Mouse (Mus musculus) limb, embryonic 14.5 days (tissue): ENCODE results near the gene F9. TPM values are rescaled to one million over a fixed set of nuclear protein-coding genes. Genes with fewer than 3 reads are reported as not detected.
"Not testable (repeated sequence)": the region's sequence is repeated elsewhere in the genome, so short reads cannot be mapped to it uniquely, and the experiment has no call there.

ENCODE experiments used
- ATAC-seq: fragments of 200-750 bp; cut with Nextera tagmentation; 2 replicates; pipeline ENCODE4 v1.8.0; 2017; ENCODE audit warnings: low read depth, moderate number of reproducible peaks, moderate TSS enrichment; ENCODE audit not compliant: low FRiP score
- DNase-seq: peaks from one replicate; pipeline ENCODE4 v3.0.0-alpha.2; 2015; ENCODE audit warnings: low spot score
- H3K27ac ChIP-seq: fragments of 300-500 bp; sonication (generic); replicated peaks from 2 replicates; pipeline ENCODE4 v1.5.1; 2014; ENCODE audit warnings: low read depth, mild to moderate bottlenecking, low read length, moderate library complexity, mixed read lengths
- H3K27me3 ChIP-seq: fragments of 300-500 bp; sonication (generic); 2 replicates; pipeline ENCODE4 v1.6.1; 2014; ENCODE audit warnings: low read length, mixed read lengths; ENCODE audit not compliant: control insufficient read depth, insufficient read depth
- H3K36me3 ChIP-seq: fragments of 300-500 bp; sonication (generic); 2 replicates; pipeline ENCODE4 v1.6.1; 2014; ENCODE audit warnings: mild to moderate bottlenecking, low read length, moderate library complexity, mixed read lengths; ENCODE audit not compliant: control insufficient read depth, insufficient read depth
- H3K4me1 ChIP-seq: fragments of 300-500 bp; sonication (generic); 2 replicates; pipeline ENCODE4 v1.6.1; 2014; ENCODE audit warnings: antibody characterized with exemption, low read length, mixed read lengths; ENCODE audit not compliant: control insufficient read depth, insufficient read depth
- H3K4me2 ChIP-seq: fragments of 300-500 bp; sonication (generic); replicated peaks from 2 replicates; pipeline ENCODE4 v1.6.1; 2014; ENCODE audit warnings: low read depth, mild to moderate bottlenecking, low read length, moderate library complexity; ENCODE audit not compliant: severe bottlenecking
- H3K4me3 ChIP-seq: fragments of 300-500 bp; sonication (generic); replicated peaks from 2 replicates; pipeline ENCODE4 v1.5.1; 2014; ENCODE audit warnings: low read length
- H3K9ac ChIP-seq: fragments of 300-500 bp; sonication (generic); 2 replicates; pipeline ENCODE4 v1.6.1; 2014; ENCODE audit warnings: mild to moderate bottlenecking, low read depth, low read length, moderate library complexity; ENCODE audit not compliant: severe bottlenecking
- H3K9me3 ChIP-seq: fragments of 300-500 bp; sonication (generic); 2 replicates; pipeline ENCODE4 v1.6.1; 2016; ENCODE audit warnings: low read length; ENCODE audit not compliant: control insufficient read depth
- POLR2A ChIP-seq: fragments of 200-500 bp; IDR thresholded peaks from 2 replicates; pipeline ENCODE4 v1.8.0; 2012; ENCODE audit warnings: inconsistent platforms, mild to moderate bottlenecking, moderate library complexity, borderline replicate concordance; ENCODE audit not compliant: insufficient read depth, insufficient read length; ENCODE audit errors: extremely low read depth
- WGBS: fragments of 180-500 bp; shearing (Covaris S2); extraction: QIAGEN DNeasy Blood & Tissue Kit; methylation state at CpG from one replicate; pipeline ENCODE4 v1.1.7; 2014; 5-methylcytosine and 5-hydroxymethylcytosine counted together
- polyA plus RNA-seq, 2 experiments: library from polyadenylated mRNA; depleted of rRNA in 1 of 2; stranded (reverse) in 1 of 2; unstranded in 1 of 2; fragments of >200 nt; fragmentation: Nextera tagmentation in 1 of 2; extraction: Ambion mirVana in 1 of 2; gene quantifications; 2 replicates each; pipeline versions ENCODE4 v1.2.1 to v1.2.3; 2012 to 2014

F9 gene
- polyA plus RNA-seq (2012; rRNA removed) (not detected in 2 replicates), polyA plus RNA-seq (2014; fragmentation: Nextera tagmentation; extraction: Ambion mirVana) (not detected in 2 replicates)

DNA sequence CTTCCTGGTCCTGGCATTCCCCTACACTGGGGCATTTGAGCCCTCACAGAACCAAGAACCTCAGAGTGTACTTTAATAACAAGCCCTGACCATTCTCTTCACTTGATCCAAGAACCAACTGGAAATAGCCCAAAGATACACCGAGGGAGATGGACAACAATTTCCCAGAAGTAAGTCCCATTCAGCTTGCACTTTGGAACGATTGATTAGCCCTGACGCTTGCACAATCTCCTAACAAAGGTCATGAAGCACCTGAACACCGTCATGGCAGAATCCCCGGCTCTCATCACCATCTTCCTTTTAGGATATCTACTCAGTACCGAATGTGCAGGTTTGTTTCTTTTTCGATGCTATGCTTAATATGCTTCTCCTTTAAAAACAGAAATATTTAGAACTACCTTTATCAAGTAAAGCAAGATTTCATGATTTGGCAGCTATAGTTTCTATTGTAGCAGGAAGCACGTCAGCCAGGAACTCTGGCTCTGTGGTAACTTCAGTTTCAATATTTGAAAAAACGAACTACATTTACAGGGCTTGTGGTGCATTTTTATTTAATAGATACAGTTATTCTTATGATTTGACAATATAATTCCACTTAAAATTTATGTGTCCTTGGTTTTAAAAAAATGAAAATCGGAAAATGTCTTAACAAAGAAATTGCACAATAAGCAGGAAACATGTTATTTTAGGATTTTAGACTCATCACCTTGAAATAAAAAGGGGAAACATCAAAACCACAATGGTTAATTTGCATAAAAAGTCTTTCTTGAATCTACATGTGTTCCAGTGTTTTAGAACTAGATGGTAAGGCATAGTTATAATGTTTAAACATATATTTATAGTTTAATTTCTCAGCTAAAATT is at the start of gene F9:
TSS of gene F9 (plus strand) at position 244 of the 863 bp plus-strand sequence.
- no peak within 1 kb of the TSS for H3K9ac ChIP-seq
- 84% methylated on average over 10 of the region's 10 CpGs for WGBS
- ATAC-seq (no peak), DNase-seq (no peak)
- no peak within 1 kb of the TSS for H3K27ac ChIP-seq
- H3K4me2 ChIP-seq: no peak within 1 kb of the TSS
- H3K9me3 ChIP-seq: no peaks in the 10 kb centered on the region
- no peaks in the 10 kb centered on the region for H3K27me3 ChIP-seq
- no peaks in the 10 kb centered on the region for H3K4me1 ChIP-seq
- H3K36me3 ChIP-seq: no peaks in the 10 kb centered on the region
- H3K4me3 ChIP-seq: no peak within 1 kb of the TSS
- TF ChIP-seq POLR2A: no peak

DNA sequence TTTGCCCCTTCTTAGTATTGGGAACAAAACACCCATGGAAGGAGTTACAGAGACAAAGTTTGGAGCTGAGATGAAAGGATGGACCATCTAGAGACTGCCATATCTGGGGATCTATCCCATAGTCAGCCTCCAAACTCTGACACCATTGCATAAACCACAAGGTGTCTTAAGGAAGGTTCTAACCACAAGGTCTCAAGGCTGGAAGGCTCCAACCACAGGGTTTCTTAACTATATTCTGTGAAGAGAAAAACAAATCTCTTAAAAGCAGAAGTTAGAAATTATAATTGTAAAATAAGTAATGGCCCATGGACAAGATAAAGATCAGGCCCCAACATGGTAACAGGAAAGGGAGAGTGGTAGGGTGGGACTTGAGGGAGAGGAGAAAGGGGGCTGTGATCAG is 29.5 kb upstream of the F9 start:
- not testable (repeated sequence) for H3K4me1 ChIP-seq, H3K27me3 ChIP-seq, ATAC-seq, H3K36me3 ChIP-seq, H3K9ac ChIP-seq, DNase-seq, H3K27ac ChIP-seq, H3K9me3 ChIP-seq, H3K4me2 ChIP-seq, H3K4me3 ChIP-seq

DNA sequence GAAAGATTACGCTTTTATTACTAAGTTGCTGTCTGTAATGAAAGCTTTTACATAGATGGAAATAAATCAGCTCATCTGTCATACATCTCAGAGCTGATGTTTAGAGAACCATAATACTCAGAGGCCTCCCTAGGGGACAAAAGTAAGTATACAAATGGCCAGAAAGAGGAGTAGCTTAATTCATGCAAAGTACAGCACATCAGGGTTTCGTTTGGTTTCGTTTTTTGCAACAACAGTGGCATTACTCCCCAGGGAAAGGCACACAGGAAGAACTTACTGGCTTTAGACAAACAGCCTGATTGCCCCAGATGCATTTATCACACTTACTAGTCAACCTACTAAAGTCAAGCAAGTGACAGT is 800 bp downstream of the F9 start:
- no peak overlapping the region for H3K4me3 ChIP-seq
- TF ChIP-seq POLR2A: no peak
- H3K4me1 ChIP-seq: no peaks in the 10 kb centered on the region
- ATAC-seq (no peak), DNase-seq (no peak)
- H3K9ac ChIP-seq: no peak overlapping the region
- no peaks in the 10 kb centered on the region for H3K36me3 ChIP-seq
- no peaks in the 10 kb centered on the region for H3K9me3 ChIP-seq
- WGBS: 71% methylated on average over 3 of the region's 3 CpGs
- H3K27me3 ChIP-seq: no peaks in the 10 kb centered on the region
- H3K27ac ChIP-seq: no peak overlapping the region
- H3K4me2 ChIP-seq: no peak overlapping the region

DNA sequence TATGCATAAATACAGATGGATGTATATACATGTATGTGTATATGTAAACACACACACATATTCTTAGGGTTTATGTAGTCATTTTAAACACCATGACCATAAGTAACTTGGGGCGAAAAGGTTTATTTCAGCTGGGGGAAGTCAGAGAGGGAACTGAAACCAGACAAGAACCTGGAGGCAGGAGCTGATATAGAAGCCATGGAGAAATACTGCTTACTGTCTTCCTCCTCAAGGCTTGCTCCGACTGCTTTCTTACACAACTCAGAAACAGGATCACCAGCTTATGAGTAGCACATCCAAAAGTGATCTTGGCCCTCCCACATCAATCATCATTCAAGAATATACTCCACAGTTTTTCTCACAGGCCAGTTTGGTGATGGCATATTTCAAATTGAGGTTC is 2.2 kb downstream of the F9 start:
- no peak for ATAC-seq
- H3K9ac ChIP-seq: no peak overlapping the region
- H3K4me2 ChIP-seq: no peak overlapping the region
- H3K4me3 ChIP-seq: no peak overlapping the region
- H3K36me3 ChIP-seq: no peaks in the 10 kb centered on the region
- WGBS: 82% methylated on average over 2 of the region's 2 CpGs
- no peak overlapping the region for H3K27ac ChIP-seq
- H3K9me3 ChIP-seq: no peaks in the 10 kb centered on the region
- no peak for TF ChIP-seq POLR2A
- H3K27me3 ChIP-seq: no peaks in the 10 kb centered on the region
- no peak for DNase-seq
- no peaks in the 10 kb centered on the region for H3K4me1 ChIP-seq

DNA sequence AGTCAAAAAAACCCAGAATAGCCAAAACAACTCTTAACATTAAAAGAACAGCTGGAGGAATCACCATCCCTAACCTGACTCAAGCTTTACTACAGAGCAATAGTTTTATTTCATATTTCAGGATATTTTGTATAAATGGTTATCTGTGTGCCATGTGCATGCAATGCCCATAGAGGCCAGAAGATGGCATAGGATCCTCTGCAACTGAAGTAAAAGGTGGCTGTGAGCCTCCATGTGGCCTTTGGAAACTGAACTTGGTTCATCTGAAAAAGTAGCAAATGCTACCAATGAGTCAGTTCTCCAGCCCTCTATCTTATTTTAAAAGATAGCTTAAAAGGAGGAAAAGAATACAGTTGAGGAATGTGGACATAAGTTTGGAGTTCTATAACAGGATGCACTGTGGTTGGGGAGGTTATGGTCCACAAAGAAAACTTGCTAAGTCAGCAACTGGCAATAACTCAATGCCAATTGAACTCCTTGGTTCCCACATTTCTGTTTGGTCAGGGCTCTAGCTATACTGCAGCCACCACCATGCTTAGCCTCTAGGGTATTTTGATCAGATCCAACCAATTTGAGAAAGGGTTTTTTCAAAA is 13.9 kb downstream of the F9 start:
- Histone ChIP-seq H3K4me3 (no peak overlapping the region), H3K36me3 (no peaks in the 10 kb centered on the region), H3K9ac (no peak overlapping the region), H3K27ac (no peak overlapping the region), H3K4me1 (no peaks in the 10 kb centered on the region), H3K4me2 (no peak overlapping the region), H3K9me3 (no peaks in the 10 kb centered on the region), H3K27me3 (no peaks in the 10 kb centered on the region)
- no peak for TF ChIP-seq POLR2A
- ATAC-seq (no peak), DNase-seq (no peak)
